Mouse (Mus musculus) embryonic facial prominence, embryonic 14.5 days (tissue): ENCODE measurements at regions not wholly inside any gene's neighbourhood (a gene's known extent, or its start where the extent isn't known, plus 50 kb on each side); places are given as distances from the start of the nearest gene placed in this dataset.

Experiments used
- ATAC-seq: fragments of 200-750 bp; cut with Nextera tagmentation; 2 replicates; pipeline ENCODE4 v1.8.0; 2017; ENCODE audit warnings: low read depth, moderate number of reproducible peaks, moderate TSS enrichment
- DNase-seq: peaks from one replicate; pipeline ENCODE4 v3.0.0-alpha.2; 2015; ENCODE audit warnings: low spot score
- H3K27ac ChIP-seq: fragments of 300-500 bp; sonication (generic); replicated peaks from 2 replicates; pipeline ENCODE4 v1.5.1; 2014; ENCODE audit warnings: low read depth, mild to moderate bottlenecking, low read length, moderate library complexity
- H3K27me3 ChIP-seq: fragments of 300-500 bp; sonication (generic); replicated peaks from 2 replicates; pipeline ENCODE4 v1.6.1; 2014; ENCODE audit warnings: low read length; ENCODE audit not compliant: control insufficient read depth, insufficient read depth
- H3K36me3 ChIP-seq: fragments of 300-500 bp; sonication (generic); 2 replicates; pipeline ENCODE4 v1.6.1; 2014; ENCODE audit warnings: low read length, mixed read lengths; ENCODE audit not compliant: control insufficient read depth, insufficient read depth
- H3K4me1 ChIP-seq: fragments of 300-500 bp; sonication (generic); 2 replicates; pipeline ENCODE4 v1.6.1; 2014; ENCODE audit warnings: antibody characterized with exemption, low read length; ENCODE audit not compliant: control insufficient read depth, insufficient read depth
- H3K4me2 ChIP-seq: fragments of 300-500 bp; sonication (generic); 2 replicates; pipeline ENCODE4 v1.6.1; 2014; ENCODE audit warnings: low read depth, mild to moderate bottlenecking, low read length, moderate library complexity, mixed read lengths
- H3K4me3 ChIP-seq: fragments of 300-500 bp; sonication (generic); 2 replicates; pipeline ENCODE4 v1.5.1; 2014; ENCODE audit warnings: low read depth, mild to moderate bottlenecking, low read length
- H3K9ac ChIP-seq: fragments of 300-500 bp; sonication (generic); 2 replicates; pipeline ENCODE4 v1.6.1; 2014; ENCODE audit warnings: low read depth, mild to moderate bottlenecking, low read length, moderate library complexity, mixed read lengths
- H3K9me3 ChIP-seq: fragments of 300-500 bp; sonication (generic); 2 replicates; pipeline ENCODE4 v1.6.1; 2016; ENCODE audit warnings: low read length; ENCODE audit not compliant: control insufficient read depth
- WGBS: fragments of 180-500 bp; shearing (Covaris S2); extraction: QIAGEN DNeasy Blood & Tissue Kit; methylation state at CpG from one replicate; pipeline ENCODE4 v1.1.7; 2014; 5-methylcytosine and 5-hydroxymethylcytosine counted together

GRCm38 (mm10) chr16:92961361-92961760 lies 135.4 kb upstream of the Runx1 start:
- Histone ChIP-seq H3K36me3 (no peaks in the 10 kb centered on the region), H3K4me1 (no peaks in the 10 kb centered on the region), H3K9me3 (no peaks in the 10 kb centered on the region), H3K27ac (no peak overlapping the region), H3K27me3 (no peaks in the 10 kb centered on the region), H3K4me3 (no peak overlapping the region), H3K4me2 (no peak overlapping the region), H3K9ac (no peak overlapping the region)
- 0 out of 2 replicates have a peak, but pooled peaks have one; percentile 41 for ATAC-seq
- 81% methylated on average over 3 of the region's 3 CpGs for WGBS
- DNase-seq, result peak; percentile 32

DNA sequence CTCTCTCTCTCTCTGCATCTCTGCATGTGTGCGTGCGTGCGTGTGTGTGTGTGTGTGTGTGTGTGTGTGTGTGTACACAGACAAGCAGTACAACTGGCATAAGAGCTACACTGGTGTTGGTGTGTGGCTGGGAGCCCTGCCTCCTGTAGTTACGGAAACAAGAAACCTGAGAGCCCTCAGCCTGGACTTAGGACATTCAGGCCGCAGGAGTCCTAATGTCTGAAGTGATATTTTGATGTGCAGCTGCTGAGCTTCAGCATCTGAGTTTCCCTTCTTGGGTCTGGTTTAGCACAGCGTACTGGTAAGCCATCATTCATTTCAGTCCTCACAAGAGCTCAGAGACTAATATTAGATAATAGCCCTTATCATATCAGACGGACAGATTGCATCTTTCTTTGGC lies 134.8 kb upstream of the Runx1 start:
- Histone ChIP-seq H3K36me3 (no peaks in the 10 kb centered on the region), H3K27me3 (no peaks in the 10 kb centered on the region), H3K27ac (no peak overlapping the region), H3K9me3 (no peaks in the 10 kb centered on the region), H3K4me3 (no peak overlapping the region), H3K4me1 (no peaks in the 10 kb centered on the region), H3K9ac (no peak overlapping the region), H3K4me2 (no peak overlapping the region)
- DNase-seq (peak; percentile 39), ATAC-seq (no peak)
- WGBS, result 73% methylated on average over 7 of the region's 7 CpGs

GRCm38 (mm10) chr16:92958967-92959366 lies 133.0 kb upstream of the Runx1 start:
- peaks cover 12% of the 10 kb centered on the region; the same call in 1 of the 2 replicates for H3K4me1 ChIP-seq
- H3K9me3 ChIP-seq, result no peaks in the 10 kb centered on the region
- DNase-seq, result no peak
- ATAC-seq, result no peak
- no peak overlapping the region for H3K27ac ChIP-seq
- 89% methylated on average over 8 of the region's 8 CpGs for WGBS
- no peaks in the 10 kb centered on the region for H3K27me3 ChIP-seq
- H3K4me2 ChIP-seq, result no peak overlapping the region
- no peaks in the 10 kb centered on the region for H3K36me3 ChIP-seq
- no peak overlapping the region for H3K9ac ChIP-seq
- no peak overlapping the region for H3K4me3 ChIP-seq

- Histone ChIP-seq H3K27ac (no peak overlapping the region), H3K27me3 (no peaks in the 10 kb centered on the region), H3K9ac (no peak overlapping the region), H3K36me3 (no peaks in the 10 kb centered on the region), H3K4me2 (no peak overlapping the region), H3K9me3 (no peaks in the 10 kb centered on the region), H3K4me3 (no peak overlapping the region), H3K4me1 (peaks cover 19% of the 10 kb centered on the region; the same call in 1 of the 2 replicates)
- WGBS, result 46% methylated on average over 6 of the region's 6 CpGs
- ATAC-seq (no peak), DNase-seq (no peak)
These were observed 132.2 kb upstream of the Runx1 start for GRCm38 (mm10) chr16:92958146-92958545.

DNA sequence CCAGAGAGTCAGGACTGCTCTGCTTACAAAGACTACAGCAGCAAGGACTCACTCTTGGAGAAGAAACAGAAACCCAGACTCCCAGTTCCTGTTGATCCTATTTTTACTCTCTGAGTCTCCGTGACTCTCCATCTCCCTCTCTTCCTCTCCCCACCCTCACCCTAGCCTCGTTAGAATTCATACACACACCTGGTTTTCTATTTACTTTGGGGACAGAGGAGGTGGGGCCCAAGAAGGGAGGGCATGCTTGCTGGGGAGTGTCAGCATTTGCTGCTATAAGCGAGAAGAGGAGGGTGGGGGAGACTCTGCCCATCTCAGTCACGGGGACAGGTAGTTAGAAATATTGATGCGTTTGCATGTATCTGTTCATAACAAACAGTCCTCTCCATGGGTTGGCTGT lies 129.6 kb upstream of the Runx1 start:
- DNase-seq, result peak; percentile 40
- WGBS, result 44% methylated on average over 5 of the region's 5 CpGs
- no peak overlapping the region for H3K4me2 ChIP-seq

DNA sequence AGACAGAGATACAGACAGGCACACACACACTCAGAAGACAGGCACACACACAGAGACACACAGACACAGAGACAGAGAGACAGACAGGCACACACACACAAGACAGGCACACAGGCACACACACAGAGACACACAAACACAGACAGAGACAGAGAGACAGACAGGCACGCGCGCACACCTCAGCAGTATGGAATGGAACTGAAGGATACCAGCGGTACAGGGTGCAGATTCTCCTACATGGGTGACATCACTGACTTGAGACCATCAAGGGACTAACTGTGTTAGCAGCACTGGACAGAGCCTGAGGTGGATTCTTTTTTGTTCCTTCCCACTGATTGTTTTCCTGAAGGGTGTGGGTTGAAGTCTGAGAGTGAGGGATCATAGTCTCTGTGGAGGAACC lies 129.1 kb upstream of the Runx1 start:
- peak overlapping the region; percentile 11; the same call in 1 of the 2 replicates for H3K27ac ChIP-seq
- H3K36me3 ChIP-seq, result no peaks in the 10 kb centered on the region
- 0 out of 2 replicates have a peak, but pooled peaks have one; percentile 21 for ATAC-seq
- H3K4me1 ChIP-seq, result peaks cover 30% of the 10 kb centered on the region; the same call in 1 of the 2 replicates
- H3K9me3 ChIP-seq, result no peaks in the 10 kb centered on the region
- H3K4me2 ChIP-seq, result no peak overlapping the region
- 92% methylated on average over 4 of the region's 4 CpGs for WGBS
- no peak overlapping the region for H3K4me3 ChIP-seq
- H3K27me3 ChIP-seq, result no peaks in the 10 kb centered on the region
- H3K9ac ChIP-seq, result no peak overlapping the region
- DNase-seq, result no peak

More for the DNA sequence above, 129.6 kb upstream of the Runx1 start:
- Histone ChIP-seq H3K4me3 (no peak overlapping the region), H3K27ac (0 out of 2 replicates have a peak overlapping the region, but pooled peaks have one; percentile 11), H3K27me3 (no peaks in the 10 kb centered on the region), H3K9ac (no peak overlapping the region), H3K9me3 (no peaks in the 10 kb centered on the region), H3K4me1 (peaks cover 30% of the 10 kb centered on the region; the same call in 1 of the 2 replicates), H3K36me3 (no peaks in the 10 kb centered on the region)
- ATAC-seq, result peak; percentile 10; the same call in 1 of the 2 replicates

DNA sequence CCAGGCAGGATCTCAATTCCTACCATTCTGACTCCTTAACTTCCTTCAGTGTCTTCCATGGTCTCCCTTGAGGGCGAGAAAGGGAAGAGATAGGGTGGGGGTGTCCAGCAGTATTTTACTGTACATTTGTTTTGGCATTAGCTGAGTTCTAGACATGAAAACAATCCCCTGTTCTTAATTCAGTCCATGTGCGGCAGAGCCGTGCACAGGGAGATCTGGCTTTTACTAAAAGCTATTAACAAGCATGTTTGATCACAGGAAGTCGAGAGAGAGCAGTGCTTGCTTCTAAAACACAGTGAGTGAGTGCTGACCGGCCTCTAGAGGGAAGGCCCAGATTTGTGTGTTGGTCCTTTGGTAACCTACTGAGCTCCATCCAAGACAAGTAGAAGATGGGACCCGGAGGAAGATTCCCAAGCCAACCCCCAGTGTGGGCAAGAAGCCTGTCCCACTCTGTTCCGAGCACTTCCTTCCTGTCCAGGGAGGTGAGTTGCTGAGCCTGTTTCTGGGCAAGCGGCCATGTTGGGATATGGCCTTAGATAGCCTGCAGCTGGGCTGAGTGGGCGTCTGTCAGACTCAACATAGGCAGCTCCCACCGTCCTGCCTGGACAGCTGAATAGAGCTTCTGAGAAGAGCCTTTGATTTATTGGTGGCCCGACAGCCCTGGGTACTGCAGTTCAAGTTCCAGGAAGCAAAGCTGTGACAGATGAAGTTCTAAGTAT lies 128.1 kb upstream of the Runx1 start:
- WGBS, result 24% methylated on average over 11 of the region's 11 CpGs
- peak overlapping the region; percentile 1; the same call in 1 of the 2 replicates for H3K4me2 ChIP-seq
- ATAC-seq (peak; percentile 67), DNase-seq (peak; percentile 88)
- H3K27ac ChIP-seq, result peak overlapping the region; percentile 73
- no peak overlapping the region for H3K9ac ChIP-seq
- H3K4me1 ChIP-seq, result peaks cover 30% of the 10 kb centered on the region; the same call in 1 of the 2 replicates
- no peak overlapping the region for H3K4me3 ChIP-seq
- H3K9me3 ChIP-seq, result no peaks in the 10 kb centered on the region
- no peaks in the 10 kb centered on the region for H3K36me3 ChIP-seq
- no peaks in the 10 kb centered on the region for H3K27me3 ChIP-seq

DNA sequence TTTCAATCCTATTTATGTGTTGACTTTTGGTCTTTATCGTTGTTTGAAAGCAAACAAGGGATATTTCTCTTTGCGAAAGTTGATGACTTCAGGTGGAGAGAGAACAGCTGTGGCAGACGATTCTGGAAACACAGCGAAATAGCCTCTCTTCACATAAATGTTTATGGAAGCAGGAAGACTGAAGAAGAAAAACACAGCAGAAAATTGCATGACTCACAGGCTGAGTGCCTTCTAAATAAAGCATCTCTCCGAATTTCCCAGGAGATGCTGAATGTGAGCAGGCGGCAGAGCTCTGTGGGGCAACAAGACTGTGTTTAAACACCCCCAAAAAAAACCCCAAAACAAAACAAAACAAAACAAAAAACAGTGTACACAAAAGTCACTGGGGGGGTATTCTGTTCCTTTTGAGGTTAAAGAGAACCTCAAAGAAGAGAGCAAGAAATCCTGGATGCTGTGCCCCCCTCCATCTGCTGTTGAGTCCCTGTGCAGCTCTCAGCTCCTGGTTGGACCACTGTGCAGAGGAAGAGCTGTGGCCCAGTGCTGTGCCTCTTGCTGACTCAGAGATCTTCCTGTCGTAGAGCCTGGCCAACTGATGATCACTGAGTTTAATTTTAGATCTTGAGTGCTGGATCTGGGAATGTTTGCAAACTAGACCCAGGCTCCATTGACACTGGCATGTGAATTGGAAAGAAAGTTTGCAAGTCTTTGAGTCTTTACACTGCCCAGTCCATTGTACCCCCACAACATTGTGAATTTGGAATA lies 126.6 kb upstream of the Runx1 start:
- H3K4me2 ChIP-seq, result no peak overlapping the region
- peak overlapping the region; percentile 42; the same call in 1 of the 2 replicates for H3K27ac ChIP-seq
- no peak overlapping the region for H3K4me3 ChIP-seq
- 53% methylated on average over 7 of the region's 7 CpGs for WGBS
- no peaks in the 10 kb centered on the region for H3K36me3 ChIP-seq
- H3K27me3 ChIP-seq, result no peaks in the 10 kb centered on the region
- H3K9me3 ChIP-seq, result no peaks in the 10 kb centered on the region
- H3K4me1 ChIP-seq, result peaks cover 30% of the 10 kb centered on the region; the same call in 1 of the 2 replicates
- DNase-seq (peak; percentile 37), ATAC-seq (no peak)
- no peak overlapping the region for H3K9ac ChIP-seq
